Mouse (Mus musculus) fat pad, adult 2 months (tissue): ENCODE data around the gene Fcho2.

Experiments
- DNase-seq: peaks from one replicate; pipeline ENCODE4 v3.0.0-alpha.2; 2011; ENCODE audit warnings: low read depth, low spot score; ENCODE audit errors: extremely low read depth

Gene Fcho2

DNA sequence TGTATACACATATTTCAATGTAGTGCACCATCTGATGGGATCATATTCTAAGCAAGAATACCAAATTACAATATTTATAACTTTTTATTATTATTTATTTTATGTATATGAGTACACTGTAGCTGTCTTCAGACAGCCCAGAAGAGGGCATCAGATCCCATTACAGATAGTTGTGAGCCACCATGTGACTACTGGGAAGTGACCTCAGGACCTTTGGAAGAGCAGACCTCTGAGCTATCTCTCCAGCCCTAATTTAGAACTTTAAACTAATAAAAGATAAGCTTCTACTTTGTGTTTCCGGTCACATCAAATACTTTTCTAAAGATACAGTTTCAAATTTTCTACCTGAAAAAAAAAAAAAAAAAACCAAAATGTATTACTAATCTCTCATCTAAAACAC, 6.2 kb downstream of the Fcho2 start:
- DNase-seq: no peak

- no peak for DNase-seq
Measured at GRCm38 (mm10) chr13:98804480-98804879, 10.8 kb downstream of the Fcho2 start.

DNA sequence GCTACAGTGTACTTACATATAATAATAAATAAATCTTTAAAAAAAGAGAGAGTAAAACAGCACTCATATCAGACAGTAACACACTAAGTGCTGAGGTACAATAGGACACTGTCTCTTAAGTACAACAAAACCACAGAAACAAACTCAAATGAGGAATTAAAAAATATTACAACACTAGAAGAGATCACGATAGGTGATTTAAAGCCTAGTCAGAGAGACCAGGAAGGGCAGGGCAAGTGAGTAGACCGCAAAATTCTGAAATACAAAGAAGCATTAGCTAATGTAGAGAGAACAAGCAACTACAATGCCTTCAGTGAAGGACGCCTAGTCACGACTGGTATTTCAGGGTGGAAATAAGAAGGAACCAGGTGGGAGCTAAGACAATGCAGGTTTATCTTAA, 11.6 kb downstream of the Fcho2 start:
- DNase-seq: no peak

- DNase-seq: no peak
Measured at GRCm38 (mm10) chr13:98802957-98803356, 12.3 kb downstream of the Fcho2 start.

DNA sequence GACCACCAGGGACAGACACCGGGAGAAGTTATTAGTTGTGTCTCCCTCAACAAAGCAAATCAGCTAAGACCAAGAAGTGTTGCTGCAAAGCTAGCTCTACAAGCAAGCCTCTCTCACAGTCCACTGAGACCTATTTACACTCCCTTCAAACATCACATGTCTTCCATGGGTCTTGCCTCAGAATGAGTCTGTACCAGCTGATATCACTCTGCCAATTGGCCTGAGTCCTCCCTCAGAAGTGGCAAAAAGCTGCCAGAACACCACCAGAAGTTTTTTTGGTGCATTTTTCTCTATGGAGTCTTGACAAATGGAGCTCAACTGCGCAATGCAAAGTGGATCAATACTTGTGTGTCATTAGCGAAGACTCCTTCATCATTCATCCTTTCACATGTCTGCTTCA, 19.7 kb downstream of the Fcho2 start:
- DNase-seq: no peak

DNA sequence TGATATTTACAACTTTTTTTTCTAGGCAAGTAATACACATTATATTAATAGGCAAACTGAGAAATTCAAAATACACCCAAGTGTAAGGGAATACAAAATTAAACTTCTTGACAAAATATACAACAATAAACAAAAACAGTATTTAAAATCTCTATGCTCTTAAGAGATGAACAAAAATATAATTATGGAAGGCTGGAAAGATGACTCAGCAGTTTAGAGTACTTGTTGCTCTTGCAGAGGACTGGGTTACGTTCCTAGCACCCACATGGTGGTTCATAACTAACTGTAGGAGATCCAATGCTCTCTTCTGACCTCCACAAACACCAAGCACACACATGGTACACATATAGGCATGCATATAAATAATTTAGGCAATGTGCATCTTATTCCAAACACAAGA, 22.4 kb downstream of the Fcho2 start:
- no peak for DNase-seq

GRCm38 (mm10) chr13:98791693-98792092, 23.6 kb downstream of the Fcho2 start:
- DNase-seq: no peak

GRCm38 (mm10) chr13:98786970-98787685, 28.1 kb downstream of the Fcho2 start:
- DNase-seq: no peak

- no peak for DNase-seq
Measured at GRCm38 (mm10) chr13:98777959-98778358, 37.3 kb downstream of the Fcho2 start.

GRCm38 (mm10) chr13:98771484-98771883, 43.8 kb downstream of the Fcho2 start:
- DNase-seq: no peak

DNA sequence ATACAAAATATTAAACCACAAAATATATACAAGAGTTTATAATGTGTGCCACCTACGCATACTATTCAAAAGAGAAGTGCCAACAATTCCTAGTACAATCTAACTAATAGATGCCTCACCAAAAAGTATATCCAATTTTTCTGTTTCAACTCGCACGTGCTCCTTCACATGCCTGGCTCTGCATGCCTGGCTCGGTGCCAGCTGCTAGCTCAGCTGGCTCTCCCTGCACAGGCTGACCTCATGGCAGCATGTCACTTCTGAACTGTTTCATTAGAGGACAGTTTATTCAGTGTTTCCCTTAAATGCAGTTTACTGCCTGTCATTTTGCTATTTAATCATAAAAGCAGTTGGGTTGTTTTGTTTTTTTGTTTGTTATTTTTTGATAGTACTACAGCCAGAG, 46.9 kb downstream of the Fcho2 start:
- DNase-seq: peak; percentile 30

DNA sequence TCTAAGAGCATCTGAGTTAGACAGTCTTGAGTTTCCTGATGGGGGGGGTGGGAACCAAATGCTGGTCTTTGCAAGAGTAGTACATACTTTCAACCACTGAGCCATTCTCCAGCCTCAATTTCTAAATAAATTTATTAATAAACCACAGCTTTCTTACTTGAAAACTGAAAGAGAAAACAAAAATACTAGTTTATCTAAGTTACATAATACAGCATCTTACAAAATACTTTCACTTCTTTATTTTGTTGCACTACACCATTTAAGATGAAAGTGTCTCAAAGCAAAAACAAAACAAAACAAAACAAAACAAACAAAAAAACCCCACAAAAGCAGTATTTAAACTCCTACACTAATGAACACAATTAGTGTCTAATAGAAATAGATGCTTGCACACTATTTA, 53.5 kb downstream of the Fcho2 start:
- DNase-seq: no peak

- no peak for DNase-seq
Measured at GRCm38 (mm10) chr13:98755886-98756285, 59.4 kb downstream of the Fcho2 start.

DNA sequence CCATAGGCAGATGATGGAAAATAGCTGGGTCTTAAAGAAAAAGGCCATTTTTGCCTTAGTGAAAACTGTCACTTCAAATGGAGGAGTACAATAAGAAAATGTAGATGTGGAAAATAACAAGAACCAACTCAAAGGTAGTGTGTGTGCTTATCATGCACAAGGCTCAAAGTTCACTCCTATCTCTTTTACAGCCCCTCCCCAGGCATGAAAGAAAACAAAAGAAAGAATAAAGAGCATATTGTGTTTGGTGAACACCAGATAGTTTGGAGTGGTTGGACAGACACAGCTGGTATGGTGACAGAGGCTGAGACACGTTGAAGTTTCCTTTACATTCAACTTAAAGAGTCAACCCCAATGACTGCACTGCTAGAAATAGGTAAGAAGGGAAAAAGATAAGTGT, 70.6 kb downstream of the Fcho2 start:
- no peak for DNase-seq

- no peak for DNase-seq
Measured at GRCm38 (mm10) chr13:98743829-98744228, 71.4 kb downstream of the Fcho2 start.

GRCm38 (mm10) chr13:98743214-98743613, 72.0 kb downstream of the Fcho2 start:
- DNase-seq: no peak

GRCm38 (mm10) chr13:98738213-98738612, 77.0 kb downstream of the Fcho2 start:
- no peak for DNase-seq

DNA sequence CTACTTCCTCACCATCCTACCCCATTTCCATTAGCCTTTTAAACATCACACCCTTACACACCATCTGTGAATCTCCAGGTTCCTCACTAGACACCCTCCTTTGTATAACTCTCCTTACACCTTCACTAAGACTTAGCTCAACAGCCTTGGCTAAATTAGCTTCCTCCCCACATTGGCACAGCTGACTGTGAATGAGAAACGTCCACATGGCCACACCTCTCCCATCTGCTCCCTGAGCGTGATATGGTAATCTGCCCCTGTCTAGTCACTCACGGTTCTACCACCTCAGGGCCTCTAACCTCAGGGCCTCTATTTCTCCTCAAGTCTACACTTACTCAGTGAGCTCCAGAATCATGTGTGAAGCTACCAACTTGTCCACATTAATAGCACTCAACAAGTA, 82.0 kb downstream of the Fcho2 start:
- DNase-seq: no peak

DNA sequence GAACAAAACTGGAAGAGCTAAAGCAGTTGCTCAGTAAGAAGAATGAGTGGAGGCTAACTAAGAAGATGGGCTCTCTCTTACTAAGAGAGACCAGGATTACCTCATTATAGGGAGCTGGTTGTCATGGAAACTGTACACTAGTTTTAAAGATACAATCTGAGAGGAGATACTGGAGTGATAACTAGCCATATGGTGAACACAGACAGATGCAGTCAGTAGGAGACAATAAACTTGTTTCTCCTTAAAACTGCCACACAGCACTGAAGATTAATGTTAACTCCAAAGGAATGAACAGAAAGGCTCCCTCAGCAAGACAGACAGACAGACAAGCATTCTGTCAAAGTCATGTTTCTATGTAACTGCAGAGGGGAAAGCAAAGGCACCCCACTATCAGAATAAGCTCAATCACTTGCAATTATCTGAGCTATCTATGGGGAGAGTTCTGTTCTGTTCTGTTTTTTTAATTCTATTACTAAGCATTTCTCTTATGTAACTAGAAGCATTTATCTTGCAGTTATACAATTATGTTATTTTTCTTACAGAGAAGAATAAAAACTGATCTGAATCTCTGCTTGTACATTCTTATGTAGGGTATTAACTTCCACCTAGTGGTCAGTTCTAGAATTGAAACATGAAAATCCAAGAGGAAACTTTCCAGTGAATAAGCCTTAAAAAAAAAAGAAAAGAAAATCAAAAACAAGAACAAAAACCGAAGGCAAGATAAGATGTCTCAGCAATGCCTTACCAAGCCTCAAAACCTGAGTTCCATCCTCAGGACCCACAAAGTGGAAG, 85.8 kb downstream of the Fcho2 start:
- DNase-seq: no peak

DNA sequence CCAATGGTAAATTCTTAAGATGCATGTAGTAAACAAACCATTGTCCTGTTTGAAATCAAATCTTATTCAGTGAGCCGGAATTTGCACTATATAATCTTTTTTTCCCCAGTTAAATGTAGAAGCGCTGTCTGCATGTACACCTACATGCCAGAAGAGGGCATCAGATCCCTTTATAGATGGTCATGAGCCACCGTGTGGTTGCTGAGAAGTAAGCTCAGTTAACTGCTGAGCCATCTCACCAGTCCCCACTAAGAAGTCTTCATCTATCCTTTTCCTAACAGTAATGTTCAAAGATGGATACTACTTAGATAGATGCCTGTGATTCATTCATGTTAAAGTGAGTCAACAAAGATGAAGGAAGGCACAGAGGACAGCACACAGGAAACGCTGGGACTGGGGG, 88.8 kb downstream of the Fcho2 start:
- DNase-seq: no peak

DNA sequence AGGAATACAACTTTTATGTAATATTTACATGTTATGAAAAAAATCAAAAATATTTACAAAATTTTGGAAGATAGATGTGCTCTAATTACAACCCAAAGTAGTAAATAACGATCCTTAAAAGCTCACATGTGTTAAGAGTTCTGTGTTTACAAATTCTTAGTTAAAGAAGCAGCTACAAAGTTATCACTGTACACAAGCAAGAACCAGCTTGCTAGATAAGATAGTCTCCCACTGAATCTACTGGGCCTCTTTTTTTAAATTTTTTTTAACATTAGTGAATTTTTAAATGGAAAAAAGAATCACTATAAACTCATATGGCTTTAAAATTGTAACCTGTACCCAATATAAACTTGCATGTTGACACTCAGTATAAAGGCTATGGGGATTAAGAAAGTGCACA, 91.8 kb downstream of the Fcho2 start:
- DNase-seq: no peak

DNA sequence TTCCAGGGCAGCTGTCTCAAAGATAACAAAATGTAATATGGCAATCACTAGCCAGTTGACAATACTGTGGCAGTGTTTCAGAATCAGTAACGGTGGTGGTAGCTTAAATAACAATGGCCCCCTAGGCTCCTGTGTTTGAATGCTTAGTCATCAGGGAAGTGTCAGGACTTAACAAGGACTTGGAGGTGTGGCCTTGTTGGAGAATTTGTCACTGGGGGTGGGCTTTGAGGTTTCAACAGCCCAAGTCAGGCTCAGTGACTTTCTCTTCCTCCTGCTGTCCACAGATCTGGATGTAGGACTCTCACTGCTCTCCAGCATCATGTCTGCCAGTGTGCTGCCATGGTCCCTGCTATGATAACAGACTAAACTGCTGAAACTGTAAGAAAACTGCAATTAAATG, 93.0 kb downstream of the Fcho2 start:
- DNase-seq: no peak

DNA sequence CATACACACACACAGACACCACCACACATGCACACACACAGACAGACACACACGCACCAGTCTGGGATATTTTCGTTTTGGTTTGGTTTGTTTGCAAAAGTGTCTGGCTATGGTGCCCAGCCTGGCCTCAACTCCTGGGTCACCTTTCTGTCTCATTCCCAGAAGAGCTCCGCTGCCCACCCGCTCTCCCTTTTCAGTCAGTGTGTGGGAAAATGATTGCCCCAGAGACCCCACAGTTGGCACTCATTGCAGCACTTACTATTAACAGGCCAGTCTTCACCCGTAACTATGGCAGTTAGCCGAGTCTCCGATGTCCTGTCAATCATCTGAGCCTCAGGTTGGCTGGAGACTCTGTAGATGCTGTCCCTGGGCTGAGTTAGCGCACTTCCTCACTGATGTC, 99.1 kb downstream of the Fcho2 start:
- no peak for DNase-seq
